Mouse (Mus musculus) thymus, postnatal 4 days (tissue): Measurements from ENCODE around the gene Ror2.

ENCODE experiments used
- DNase-seq: peaks from one replicate; pipeline ENCODE4 v3.0.0; 2021

Gene Ror2

DNA sequence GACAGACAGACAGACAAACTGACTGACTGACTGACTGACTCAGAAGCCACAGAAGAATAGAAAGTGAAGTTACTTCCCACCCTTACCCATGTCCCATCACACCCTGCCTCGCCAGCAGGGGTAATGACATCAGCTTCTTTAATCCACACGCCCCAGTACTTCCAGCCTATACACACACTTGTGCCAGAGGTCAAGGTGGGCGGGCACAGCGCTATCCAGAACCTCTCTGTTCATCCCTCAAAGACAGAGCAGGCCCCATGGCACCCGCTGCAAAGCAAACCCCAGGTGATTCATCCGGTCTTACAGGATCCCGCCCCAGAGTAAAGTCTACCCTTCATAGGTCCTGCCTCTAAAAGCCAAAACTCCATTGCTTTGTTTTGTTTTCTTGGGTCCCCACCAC, 53.5 kb downstream of the Ror2 start:
- DNase-seq, result no peak

DNA sequence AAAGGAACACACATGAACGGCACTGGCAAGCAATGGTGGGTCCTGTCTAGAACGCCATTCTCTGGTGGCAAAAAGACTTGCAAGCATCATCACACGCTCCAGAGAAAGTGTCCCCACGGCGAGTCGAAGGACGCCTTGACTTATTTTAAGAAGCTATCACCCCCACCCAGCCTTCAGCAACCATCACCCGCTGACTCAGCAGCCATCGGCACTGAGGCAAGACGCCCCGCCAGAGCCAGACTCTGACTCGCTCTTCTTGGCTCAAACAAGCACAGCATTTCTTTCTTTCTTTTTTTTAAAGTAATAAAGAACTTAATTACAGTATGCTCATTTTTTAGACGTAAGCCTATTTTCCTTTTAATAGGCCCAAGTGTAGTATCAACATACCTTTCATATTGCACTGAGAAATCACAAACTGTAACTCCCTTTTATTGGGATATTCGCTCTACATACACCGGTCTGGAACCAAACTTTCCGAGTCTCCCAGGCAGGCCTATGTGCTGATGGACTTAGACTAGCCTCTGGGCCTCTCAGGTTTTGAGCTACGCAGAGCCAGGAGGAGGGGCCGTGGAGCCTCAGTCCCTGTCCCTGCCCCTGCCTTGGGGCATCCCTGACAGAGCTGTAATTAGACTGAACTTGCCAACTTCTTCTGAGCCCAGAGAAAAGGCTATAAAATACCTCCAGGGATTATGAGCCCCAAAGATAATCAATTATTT, 55.3 kb downstream of the Ror2 start:
- no peak for DNase-seq

DNA sequence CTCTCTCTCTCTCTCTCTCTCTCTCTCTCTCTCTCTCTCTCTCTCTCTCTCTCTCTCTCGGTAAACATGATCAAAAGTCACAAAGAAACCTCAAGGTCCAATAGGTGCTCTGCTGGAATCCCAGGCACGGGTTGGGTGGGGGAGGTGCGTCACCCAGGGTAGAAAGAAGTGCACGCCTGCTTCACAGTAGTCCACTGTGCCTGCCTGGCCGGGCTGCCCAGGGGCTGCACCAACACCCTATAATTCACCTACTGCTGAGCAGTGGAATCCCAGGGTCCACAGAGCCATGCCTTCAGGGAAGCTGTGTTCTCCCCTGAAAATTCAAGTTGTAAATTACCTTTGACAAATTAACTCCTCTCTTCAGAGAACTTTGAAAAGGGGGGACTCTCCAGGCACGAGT, 58.9 kb downstream of the Ror2 start:
- DNase-seq, result no peak

DNA sequence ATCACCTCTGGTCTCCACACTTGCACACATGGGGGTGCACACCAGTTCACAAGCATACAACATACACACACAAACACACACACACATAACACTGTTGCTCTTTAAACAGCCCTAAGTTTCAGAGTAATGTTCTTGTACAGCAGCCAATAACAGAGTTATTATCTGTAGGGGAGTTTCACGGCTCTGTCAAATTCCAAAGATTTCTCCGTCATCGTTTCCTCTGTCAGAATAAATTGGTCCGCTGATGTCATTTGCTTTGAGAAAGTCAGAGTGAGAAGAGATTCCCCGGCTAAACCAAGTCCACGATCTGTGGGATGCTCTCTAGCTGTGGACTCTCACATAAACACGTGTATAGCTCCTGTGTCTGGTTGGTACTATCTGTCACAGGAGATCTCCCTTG, 59.5 kb downstream of the Ror2 start:
- DNase-seq, result no peak

DNA sequence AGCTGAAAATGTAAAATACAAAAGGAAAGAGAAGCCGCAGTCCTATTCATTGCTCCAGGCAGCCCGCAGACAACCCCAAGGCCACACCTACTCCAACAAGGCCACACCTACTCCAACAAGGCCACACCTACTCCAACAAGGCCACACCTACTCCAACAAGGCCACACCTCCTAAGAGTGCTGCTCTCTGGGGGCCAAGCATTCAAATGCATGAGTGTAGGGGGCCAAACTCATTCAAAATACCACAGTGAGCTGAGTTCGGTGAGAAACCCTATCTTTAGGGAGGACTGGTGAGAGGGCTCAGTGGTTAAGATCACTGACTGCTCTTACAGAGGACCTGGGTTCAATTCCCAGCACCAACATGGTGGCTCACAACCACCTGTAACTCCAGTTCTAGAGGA, 60.0 kb downstream of the Ror2 start:
- DNase-seq, result no peak

DNA sequence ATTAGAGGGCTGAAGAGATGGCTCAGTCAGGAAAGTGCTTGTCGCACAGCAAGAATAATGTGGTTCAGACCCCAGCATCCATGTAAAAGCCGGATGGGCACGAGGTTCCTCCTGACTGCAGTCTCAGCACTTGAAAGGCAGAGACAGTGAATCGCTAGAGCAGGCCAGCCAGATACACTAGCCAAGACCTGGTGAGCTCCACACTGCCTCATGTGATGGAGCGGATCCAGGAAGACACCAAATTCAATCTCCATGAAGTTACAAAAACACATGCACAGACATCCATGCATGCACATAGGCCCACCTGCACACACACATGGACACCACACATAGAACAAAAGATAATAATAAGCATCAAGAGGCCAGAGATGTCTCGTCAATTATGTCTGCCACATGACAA, 64.7 kb downstream of the Ror2 start:
- DNase-seq, result no peak

DNA sequence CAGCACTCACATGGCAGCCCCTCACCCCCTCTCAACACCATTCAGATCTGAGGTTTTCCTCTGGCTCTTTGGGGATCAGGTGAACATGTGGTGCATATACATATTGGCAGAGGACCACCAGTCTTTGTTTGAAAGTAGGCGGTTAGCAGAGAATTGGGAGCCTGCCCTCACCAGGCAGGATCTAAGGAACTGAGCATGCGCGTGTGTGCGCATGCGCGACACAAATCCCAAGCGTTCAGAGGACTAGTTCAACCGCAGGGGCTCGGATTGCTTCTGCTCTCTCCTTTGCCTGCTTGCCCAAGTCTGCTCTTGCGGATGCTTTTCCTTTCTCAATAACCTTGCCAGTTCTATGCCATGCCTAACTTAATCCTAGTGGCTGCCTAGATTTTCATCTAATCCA, 66.0 kb downstream of the Ror2 start:
- no peak for DNase-seq

DNA sequence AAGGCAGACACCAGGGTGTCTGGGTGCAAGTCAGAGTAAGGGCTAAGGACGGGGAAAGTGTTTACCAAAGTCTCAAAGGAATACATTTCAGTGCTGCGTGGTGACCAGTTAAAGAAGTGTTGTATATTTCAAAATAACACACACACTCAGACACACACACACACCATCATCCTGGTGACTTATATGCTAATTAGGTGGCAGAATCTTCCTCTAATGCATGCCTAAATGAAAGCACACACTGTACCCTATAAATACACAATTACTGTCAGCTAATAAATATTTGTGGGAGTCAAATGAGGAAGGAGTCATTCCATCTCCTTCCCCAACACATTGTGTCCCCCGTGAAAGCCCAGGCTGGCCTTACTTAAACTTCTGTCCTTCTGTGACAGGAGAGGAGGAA, 66.5 kb downstream of the Ror2 start:
- no peak for DNase-seq

DNA sequence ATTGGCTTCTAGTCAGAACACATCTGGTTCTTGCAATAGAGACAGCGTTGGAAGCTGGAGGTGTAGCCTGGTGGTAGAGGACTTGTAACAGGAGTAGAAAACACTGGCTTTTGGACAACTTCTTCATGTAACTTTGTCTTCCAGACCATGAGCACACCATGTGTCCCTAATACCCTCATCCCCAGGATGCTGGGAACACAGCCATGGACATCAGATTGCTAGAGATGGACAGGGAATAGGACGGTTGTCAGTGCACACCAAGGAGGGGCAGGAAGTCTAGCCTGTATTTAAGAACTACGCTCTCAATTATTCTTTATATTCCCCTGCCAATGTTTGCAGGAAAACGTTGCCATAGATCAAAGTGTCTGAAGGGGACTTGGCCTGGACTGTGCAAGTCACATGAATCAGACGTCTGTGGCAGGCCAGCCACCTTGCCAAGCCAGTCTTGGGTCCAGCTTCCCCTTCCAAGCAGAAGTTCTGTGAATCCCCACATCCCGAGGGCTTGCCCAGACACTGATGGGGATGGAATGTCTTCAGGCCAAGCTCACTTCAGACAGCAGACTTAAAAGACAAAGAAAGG, 68.4 kb downstream of the Ror2 start:
- no peak for DNase-seq

DNA sequence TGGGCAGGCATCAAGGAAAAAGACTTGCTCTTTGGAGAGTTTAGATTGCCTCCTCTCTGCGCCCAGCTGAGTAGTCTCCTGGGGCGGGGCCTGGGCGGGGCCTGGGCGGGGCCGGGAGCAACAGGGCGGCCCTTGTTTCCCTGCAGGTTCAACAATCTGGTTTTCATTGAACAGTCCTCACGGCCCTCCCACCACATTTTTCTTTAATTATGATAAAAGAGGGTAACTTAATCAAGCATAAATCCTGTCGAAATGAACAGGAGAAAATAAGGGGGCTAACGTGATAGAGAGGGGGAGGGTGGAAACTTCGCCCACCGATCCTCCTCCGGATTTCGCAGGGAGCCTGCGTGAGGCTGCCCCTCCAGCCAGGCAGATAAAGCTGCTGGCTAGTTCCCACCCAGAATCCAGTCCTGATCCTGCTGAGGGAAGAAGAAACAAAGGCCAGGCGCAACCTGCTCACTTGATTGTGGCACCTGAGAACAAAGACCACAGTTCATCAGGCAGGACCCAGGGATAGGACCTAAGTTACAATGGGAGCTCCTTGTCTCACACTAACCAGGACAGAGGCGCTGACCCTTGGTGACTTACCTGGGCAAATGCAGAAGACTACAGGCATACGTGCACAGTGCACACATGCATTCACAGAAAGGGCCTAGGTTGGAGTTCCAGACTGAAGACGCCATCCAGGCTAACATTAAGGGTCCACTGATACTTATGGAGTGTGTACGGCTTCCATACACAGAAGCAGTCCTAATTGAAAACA, 73.8 kb downstream of the Ror2 start:
- no peak for DNase-seq

DNA sequence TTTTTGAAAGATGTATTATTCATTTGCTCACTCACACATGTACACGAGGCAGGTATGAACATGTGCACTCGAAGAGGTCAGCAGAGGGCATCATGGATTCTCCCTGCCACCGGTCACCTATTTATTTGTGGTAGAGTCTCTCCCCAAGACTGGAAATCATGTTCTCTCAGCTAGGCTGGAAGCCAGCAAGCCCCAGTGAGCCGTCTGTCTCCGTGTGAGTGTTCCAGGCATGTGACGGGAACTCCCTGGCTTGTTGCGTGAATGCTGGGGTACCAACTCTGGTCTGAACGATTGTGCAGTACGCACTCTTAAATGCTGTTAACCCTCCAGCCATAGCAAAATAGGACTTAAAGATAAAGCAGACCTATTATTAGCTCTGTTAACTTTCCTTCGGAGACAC, 77.4 kb downstream of the Ror2 start:
- no peak for DNase-seq

DNA sequence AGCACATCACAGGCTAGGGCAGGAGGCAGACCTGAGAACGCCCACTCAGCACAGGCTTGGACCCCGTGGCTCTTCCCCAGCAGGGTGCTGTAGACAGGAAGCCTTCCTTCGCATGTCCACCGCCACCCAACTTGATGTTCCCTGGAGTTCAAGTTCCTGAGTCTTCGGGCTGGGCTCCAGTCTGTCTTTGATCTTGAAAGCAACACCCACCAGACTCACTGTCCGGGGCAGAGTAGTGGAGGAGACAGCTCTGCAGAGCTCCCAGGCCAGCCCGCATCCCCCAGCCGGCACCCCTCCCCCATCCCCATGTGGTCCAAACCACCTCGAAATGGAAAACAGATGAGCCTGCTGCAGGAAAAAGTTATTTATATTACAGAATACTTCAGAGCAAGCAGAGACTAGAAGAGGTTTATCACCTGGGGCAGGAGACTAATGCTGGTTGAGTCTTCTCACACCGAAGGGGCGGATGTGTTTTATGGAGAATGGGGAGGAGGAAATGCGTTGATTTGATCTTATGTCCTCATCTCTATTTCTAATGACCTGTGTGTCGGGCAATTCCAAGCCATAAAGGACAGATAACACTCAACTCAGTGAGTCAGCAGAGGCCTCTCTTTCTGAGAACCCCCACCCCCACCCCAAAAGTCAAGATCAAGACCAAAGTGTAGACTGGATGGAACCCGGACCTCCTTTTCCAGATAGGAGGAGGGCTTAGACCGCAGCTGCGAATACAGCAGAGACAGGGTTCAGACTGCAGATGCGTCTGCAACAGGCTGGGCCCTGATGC, 80.6 kb downstream of the Ror2 start:
- DNase-seq, result no peak

DNA sequence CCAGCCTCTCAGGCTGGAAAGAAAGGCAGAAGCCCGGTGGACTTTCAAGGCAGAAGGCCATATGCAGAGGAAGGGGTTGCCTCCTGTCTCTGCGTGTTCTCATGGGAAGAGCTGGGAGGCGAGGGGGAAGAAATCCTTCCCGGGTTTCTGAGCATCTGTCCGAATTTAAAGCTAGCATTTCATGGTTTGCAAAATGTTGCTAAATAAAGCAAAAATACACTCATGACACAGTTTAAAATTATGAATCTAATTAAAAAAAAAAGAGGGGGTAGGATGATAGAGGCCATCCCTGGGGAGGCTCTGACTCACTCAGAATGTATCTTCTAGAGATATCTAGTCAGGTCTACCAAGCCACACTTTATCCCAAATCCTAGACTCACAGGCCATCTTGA, 83.5 kb downstream of the Ror2 start:
- DNase-seq, result no peak

DNA sequence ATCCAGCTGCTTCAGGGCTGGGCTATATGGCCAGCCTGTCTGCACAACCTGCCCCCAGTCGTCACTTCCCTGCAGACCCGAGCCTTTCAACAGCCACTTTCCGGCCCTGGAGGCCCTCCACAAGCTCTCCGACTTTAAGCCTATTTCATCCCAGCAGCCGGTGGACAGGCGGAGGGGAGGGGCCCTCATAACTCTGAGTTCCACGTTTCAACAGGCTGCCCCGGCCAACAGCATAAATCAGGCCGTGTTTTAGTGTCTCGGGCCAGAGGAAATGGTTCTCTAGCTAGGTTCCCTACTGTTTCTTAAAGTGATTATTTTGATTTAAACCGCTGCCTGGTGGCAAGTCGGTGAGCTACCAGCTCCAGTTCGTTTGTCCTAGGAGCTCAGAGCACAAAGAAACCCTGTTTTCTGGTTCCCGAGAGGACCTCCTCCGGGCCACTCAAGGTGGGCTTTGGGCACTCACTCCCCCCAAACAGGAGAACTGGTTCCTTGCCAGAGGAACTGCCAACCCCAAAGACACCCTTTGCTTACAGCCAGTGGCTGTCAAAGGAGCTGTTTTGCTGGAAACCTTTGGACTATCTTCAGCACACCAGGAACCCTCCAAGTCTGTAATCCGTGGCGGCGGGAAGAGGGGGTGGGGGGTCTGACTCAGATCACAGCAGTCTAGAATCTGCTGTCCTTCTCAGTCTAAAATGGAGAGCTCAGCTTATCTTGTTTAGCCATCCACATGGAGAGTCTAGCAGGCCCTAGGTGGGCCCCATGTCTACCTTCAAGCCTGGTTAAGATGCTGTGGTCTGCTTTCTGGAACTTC, 84.1 kb downstream of the Ror2 start:
- DNase-seq, result no peak

DNA sequence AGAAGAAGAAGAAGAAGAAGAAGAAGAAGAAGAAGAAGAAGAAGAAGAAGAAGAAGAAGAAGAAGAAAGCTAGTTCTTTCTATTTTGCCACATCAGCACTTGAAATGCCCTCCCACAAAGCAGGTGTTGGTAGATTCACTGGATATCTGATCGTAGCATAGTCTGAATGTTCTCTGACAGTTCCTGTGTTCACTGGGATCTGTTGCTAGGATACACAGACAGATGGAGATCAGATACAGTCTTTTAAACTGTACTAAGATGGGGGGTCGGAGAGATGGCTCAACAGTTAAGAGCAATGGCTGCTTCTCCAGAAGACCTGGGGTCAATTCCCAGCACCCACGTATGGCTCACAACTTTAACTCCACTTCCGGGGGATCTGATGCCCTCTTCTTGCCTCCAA, 85.8 kb downstream of the Ror2 start:
- DNase-seq, result no peak

DNA sequence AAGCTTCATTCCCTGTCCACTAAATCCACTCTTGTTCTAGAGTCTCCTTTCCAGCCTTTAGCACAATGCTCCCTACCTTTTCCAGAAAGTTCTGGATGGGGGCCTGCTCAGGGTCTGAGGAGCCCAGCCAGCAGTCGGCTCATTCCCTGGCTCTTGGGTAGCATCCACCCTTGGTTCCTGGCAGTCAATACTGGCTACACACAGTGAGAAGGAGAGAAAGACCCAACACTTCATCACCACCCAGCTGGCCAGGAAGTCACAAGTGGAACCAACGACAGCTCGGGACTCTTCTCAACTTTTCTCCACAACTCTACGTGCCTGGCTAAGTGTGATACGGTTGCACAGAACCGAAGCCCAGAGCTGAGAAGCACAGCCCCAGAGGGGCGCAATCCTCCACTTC, 86.7 kb downstream of the Ror2 start:
- no peak for DNase-seq

DNA sequence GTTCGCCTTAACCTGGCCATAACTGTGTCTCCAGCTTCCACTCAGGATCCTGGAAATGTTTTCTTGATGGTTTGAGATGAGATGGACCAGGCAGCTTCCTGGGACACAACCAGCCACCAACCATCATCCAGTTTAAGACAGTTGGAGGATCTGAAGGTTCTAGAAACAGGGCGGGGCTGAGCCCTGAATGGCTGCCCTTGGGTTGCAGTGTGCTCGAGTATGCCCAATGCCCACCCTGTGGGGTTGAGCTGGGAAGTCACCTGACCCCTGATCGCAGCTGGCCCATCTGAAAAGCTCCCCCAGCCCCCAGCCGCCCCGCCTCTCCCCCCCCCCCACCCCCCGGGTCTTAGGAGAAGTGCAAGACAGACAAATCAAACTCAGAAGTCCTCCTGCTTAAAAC, 89.2 kb downstream of the Ror2 start:
- DNase-seq, result no peak

DNA sequence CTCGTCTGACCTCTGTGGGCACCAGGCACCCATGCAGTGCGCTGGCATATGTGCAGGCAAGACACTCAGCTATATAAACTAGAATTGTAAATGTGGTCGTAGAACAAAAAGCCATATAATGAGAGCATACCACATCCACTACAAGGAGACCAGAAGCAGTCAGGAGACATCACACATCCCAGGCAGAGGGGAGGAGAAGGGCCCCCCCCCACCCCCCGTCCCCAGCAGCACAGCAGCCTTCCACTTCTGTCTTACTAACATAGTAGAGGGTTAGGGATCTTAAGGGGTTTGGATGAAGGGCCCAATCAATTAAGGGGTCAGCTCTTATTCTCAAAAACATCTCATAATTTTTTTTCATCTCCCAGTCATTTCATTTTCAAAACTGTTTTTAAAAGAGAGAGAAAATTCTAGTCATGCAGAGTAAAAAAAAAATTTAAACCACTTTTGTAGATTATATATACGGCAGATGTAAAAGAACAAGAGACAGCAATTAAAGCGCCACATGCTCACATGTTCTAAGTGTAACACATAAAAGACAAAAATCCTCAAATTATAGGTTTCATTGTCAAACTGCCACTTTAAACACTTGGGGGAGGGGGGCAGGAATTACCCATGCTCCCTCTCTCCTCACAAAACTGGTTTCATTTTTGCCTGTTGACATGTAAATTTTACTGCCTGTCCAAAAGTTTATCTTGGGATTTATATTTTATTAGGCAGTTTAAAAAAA, 89.8 kb downstream of the Ror2 start:
- no peak for DNase-seq

DNA sequence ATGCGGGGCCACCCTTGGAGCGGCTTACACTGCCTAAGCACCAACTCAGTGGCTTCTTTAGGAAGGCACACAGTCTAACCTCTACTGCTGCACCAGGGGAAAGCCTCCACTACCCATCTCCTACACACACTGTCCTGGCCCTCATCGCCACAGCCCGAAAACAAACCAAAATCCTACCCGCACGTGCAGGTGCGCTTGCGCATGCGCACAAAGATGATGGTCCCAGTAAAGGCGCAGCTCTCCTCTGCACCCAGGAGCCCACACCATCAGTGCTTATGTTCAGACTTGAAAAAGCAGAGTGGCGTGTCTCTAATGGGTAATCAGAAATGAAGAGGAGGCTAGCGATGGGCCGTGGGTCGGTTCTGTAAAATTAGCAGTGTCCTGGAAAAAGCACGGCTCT, 91.6 kb downstream of the Ror2 start:
- no peak for DNase-seq

DNA sequence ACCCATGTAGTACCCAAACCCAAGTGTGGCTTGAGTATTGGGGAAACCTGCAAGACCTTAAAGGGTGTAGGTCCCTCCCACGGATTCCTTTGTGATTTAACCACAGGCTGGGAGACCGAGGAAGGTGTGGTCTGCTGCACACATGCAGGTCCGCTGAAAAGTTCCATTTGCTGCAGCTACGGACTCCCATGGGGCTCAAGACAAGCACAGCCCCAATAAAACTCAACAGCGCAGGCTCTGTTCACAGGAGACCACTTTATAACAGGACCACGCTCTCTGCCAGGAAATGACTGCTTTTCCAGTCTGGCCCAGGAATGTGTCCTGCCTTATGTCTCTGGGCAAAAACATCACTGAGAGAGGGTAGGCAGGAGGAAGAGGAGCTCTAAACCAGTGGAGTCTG, 92.2 kb downstream of the Ror2 start:
- DNase-seq, result no peak

DNA sequence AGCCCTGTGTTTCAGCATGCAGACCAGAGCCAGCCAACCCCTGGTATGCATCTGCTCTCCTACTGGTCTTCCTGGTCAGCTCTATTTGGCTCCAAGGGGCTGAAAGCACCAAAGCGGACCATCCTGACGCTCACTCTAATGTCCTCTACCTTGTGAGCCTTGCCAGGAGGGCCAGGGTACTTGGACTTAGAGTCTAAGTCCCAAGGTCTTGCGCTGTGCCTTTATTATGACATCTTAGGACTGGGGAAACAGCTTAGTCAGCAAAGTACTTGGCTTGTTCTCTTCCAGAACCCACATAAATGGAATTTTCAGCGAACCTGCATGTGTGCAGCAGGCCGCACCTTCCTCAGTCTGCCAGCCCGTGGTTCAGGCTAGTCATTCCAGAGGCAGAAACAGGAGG, 93.6 kb downstream of the Ror2 start:
- DNase-seq, result no peak

DNA sequence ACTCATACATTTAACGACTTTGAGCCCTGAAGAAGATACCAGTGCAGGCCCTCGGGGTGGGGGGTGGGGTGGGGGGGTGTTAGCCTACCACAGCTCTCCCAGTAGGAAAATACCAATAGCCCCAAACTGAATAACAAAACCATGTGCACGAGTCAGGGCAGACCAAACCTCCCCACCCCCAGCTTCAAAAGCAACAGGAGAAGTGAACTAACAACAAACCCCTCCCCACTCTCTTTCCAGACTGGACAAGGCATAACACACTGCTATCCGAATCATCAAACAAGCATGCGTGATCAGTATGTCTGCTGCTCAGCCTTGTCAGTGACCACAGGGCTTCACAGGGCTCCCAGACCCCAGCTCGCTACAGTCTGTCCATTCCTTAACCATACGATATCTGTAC, 94.3 kb downstream of the Ror2 start:
- no peak for DNase-seq
